Mouse (Mus musculus) brain, embryonic 14.5 days (tissue): ENCODE data around the gene Pin4.
"Not testable (repeated sequence)": the region's sequence is repeated elsewhere in the genome, so short reads cannot be mapped to it uniquely, and the experiment has no call there.

Source experiments
- CTCF ChIP-seq: fragments of 200-500 bp; IDR thresholded peaks from 2 replicates; pipeline ENCODE4 v1.5.1; 2012; ENCODE audit warnings: inconsistent platforms, mild to moderate bottlenecking, moderate library complexity, borderline replicate concordance; ENCODE audit not compliant: insufficient read depth, insufficient read length; ENCODE audit errors: extremely low read depth
- POLR2A ChIP-seq: fragments of 200-500 bp; IDR thresholded peaks from 2 replicates; pipeline ENCODE4 v1.6.1; 2012; ENCODE audit warnings: mild to moderate bottlenecking, inconsistent platforms, borderline replicate concordance; ENCODE audit not compliant: poor library complexity, insufficient read depth, insufficient read length, severe bottlenecking; ENCODE audit errors: extremely low read depth

DNA sequence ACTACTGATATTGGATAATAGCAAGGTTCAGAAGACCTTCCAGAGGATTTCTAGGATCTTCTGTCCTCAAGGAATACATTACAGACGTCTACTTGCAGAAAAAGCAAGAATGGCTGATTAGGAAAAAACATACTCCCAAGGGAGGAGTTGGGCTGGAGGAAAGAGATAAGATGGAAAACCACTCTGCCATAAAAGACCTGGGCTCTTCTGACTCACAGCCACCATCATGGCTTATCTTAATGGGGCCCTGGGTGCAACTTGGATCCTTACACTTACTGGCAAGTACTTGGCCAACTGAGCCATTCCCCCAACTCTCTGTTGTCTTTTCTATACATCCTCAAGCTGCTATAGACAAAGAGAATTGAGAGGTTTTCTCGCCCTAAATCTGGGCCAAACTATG is 15.4 kb upstream of the Pin4 start:
- not testable (repeated sequence) for TF ChIP-seq CTCF, POLR2A
